Mouse (Mus musculus) G1E (cell line): ENCODE measurements around the gene Btg4.

ENCODE experiments used
- CTCF ChIP-seq: IDR thresholded peaks from 2 replicates; pipeline ENCODE4 v1.5.1; 2012; ENCODE audit warnings: low read depth, low read length, inconsistent platforms, mixed read lengths
- GATA1 ChIP-seq: IDR thresholded peaks from 2 replicates; pipeline ENCODE4 v1.6.1; 2012; ENCODE audit warnings: borderline replicate concordance, low read length, inconsistent platforms, mixed read lengths
- GATA2 ChIP-seq: IDR thresholded peaks from 2 replicates; pipeline ENCODE4 v1.6.1; 2012; ENCODE audit warnings: low read depth, low read length, inconsistent platforms, borderline replicate concordance

- TF ChIP-seq CTCF (no peak), GATA2 (no peak), GATA1 (no peak)
Measured at GRCm38 (mm10) chr9:51163989-51164388, 103.3 kb downstream of the Btg4 start.
